Mouse (Mus musculus) olfactory bulb, adult 2 months (tissue): ENCODE measurements around the gene Gm9844. TPM values are rescaled to one million over a fixed set of nuclear protein-coding genes. Genes with fewer than 3 reads are reported as not detected.
"Not testable (repeated sequence)": the region's sequence is repeated elsewhere in the genome, so short reads cannot be mapped to it uniquely, and the experiment has no call there.

ENCODE experiments used
- H3K27ac ChIP-seq: fragments of 200-500 bp; 2 replicates; pipeline ENCODE4 v1.5.1; 2012; ENCODE audit warnings: low read depth, low read length; ENCODE audit not compliant: insufficient read depth
- H3K4me1 ChIP-seq: fragments of 200-500 bp; 2 replicates; pipeline ENCODE4 v1.6.1; 2012; ENCODE audit warnings: low read length; ENCODE audit not compliant: control insufficient read depth, insufficient read depth
- H3K4me3 ChIP-seq: fragments of 200-500 bp; 2 replicates; pipeline ENCODE4 v1.5.1; 2012; ENCODE audit warnings: mild to moderate bottlenecking, low read depth, low read length, moderate library complexity; ENCODE audit not compliant: insufficient read depth
- CTCF ChIP-seq: fragments of 200-500 bp; IDR thresholded peaks from 2 replicates; pipeline ENCODE4 v1.5.1; 2012; ENCODE audit warnings: low read depth, mild to moderate bottlenecking, low read length, moderate library complexity; ENCODE audit not compliant: insufficient read depth
- POLR2A ChIP-seq: fragments of 200-500 bp; IDR thresholded peaks from 2 replicates; pipeline ENCODE4 v1.6.1; 2012; ENCODE audit warnings: mild to moderate bottlenecking, low read depth, low read length, moderate library complexity; ENCODE audit not compliant: insufficient read depth
- whole genome bisulfite sequencing: fragments of 180-500 bp; shearing (Covaris S2); methylation state at CpG from one replicate; pipeline ENCODE4 v1.1.7; 2018; 5-methylcytosine and 5-hydroxymethylcytosine counted together
- polyA plus RNA-seq: library from polyadenylated mRNA; stranded (reverse); fragments of >200 nt; gene quantifications from 2 replicates; pipeline ENCODE4 v1.2.4, GENCODE M21; 2012; ENCODE audit warnings: low replicate concordance; ENCODE audit not compliant: missing spikeins, insufficient read depth, insufficient read length

Gm9844 gene
- polyA plus RNA-seq, 1 experiment: not detected

DNA sequence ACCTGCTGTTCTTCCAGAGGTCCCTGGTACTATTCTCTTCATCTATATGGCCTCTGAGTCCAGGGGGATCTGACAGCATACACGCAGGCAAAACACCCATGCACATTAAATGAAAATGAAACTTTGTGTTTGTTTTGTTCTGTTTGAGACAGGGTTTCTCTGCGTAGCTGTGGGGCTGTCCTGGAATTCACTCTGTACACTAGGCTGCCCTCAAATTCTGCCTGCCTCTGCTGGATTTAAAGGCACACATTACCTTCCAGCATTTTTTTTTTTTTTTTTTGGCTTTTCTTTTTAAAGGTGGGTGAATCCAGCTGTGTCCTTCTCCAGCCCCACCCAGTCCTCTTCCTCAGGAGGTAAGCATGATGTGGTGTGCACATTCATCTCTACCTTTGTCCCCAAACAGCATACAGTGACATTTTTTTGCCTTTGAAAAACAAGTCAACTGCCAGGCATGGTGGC lies 30.1 kb downstream of the Gm9844 start:
- TF ChIP-seq POLR2A (no peak), CTCF (no peak)
- Histone ChIP-seq H3K4me1 (no peaks in the 10 kb centered on the region), H3K27ac (no peak overlapping the region), H3K4me3 (no peak overlapping the region)
- WGBS: 74% methylated on average over 2 of the region's 2 CpGs

DNA sequence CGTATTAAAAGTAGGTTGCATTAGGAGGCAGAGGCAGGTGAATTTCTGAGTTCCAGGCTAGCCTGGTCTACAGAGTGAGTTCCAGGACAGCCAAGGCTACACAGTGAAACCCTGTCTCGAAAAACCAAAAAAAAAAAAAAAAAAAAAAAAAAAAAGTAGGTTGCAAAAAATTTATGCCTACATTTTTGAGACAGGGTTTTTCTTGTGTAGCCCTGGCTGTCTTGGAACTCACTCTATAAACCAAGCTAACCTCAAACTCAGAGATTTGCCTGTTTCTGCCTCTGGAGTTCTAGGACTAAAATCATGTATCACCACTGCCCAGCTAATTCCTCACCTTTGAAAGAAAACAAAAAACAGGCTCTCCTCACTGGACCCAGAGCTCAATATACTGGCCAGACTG lies 33.7 kb downstream of the Gm9844 start:
- not testable (repeated sequence) for H3K4me3 ChIP-seq, H3K4me1 ChIP-seq, H3K27ac ChIP-seq
- WGBS: 83% methylated on average over 2 of the region's 2 CpGs

DNA sequence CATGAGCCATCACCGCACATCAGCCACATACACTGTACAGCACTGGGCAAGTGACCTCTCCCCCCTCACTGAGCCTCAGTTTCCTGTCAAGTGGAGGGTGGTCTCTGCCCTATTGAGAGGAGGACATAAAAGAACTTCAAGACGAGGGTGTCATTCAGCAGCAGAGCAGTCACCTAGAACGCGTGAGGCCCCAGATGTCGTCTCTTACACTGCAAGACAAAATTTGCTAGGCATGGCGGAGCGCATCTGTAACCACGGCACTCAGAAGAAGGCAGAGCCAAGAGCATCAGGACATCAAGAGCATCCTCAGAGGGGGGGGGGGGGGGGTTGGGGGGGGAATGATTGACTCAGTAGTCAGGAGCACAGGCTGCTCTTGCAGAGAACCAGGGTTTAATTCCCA lies 34.3 kb downstream of the Gm9844 start:
- Histone ChIP-seq H3K4me3 (no peak overlapping the region), H3K27ac (no peak overlapping the region), H3K4me1 (no peaks in the 10 kb centered on the region)
- TF ChIP-seq POLR2A (no peak), CTCF (no peak)
- 84% methylated on average over 8 of the region's 8 CpGs for WGBS

DNA sequence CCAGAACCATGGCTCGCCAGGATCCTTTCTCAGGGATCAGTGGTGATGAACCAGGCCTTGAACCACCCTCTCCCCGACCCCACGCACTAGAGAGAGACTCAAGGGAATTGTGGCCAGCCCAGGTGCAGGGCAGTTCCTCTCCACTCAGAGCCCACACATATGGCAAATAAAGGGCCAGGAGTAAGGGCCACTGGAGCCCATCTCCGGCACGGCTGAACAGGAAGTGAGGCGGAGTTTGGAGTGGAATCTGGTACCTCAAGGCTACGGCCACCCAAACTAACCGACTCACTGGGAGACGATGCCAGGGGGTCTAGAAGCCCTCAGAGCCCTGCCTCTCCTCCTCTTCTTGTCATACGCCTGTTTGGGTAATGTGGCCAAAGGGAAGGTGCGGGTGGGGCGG lies 35.2 kb downstream of the Gm9844 start, which contains the start of gene Cd79a:
Gene Cd79a, plus strand, starts transcription at position 158 of the 400 bp plus-strand sequence.
- no peak for TF ChIP-seq POLR2A
- no peak for TF ChIP-seq CTCF
- 88% methylated on average over 12 of the region's 12 CpGs for WGBS
- H3K27ac ChIP-seq: no peak within 1 kb of the TSS
- H3K4me3 ChIP-seq: no peak within 1 kb of the TSS
- H3K4me1 ChIP-seq: no peaks in the 10 kb centered on the region

DNA sequence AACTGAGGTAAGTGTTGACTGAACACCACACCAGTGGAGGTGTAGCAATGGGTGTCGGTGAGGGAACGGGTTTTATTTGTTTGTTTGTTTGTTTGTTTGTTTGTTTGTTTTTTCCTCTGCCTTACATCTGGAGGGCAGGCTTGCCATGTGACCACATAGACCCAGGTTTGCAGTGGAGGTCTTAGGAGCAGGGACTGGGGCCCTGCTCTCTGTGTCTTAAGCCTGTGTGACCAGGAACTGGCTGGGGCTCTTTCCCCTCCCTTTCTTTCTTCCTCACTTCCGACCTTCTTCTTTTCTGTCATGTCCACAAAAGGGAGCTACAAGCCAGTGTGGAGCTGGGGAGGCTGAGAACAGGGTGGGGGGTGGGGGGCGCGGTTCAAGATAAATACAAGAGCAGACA lies 35.9 kb downstream of the Gm9844 start:
- WGBS: 77% methylated on average over 5 of the region's 5 CpGs
- Histone ChIP-seq H3K4me1 (peaks cover 2% of the 10 kb centered on the region; the same call in 1 of the 2 replicates), H3K27ac (no peak overlapping the region), H3K4me3 (no peak overlapping the region)
- no peak for TF ChIP-seq CTCF
- TF ChIP-seq POLR2A: no peak

DNA sequence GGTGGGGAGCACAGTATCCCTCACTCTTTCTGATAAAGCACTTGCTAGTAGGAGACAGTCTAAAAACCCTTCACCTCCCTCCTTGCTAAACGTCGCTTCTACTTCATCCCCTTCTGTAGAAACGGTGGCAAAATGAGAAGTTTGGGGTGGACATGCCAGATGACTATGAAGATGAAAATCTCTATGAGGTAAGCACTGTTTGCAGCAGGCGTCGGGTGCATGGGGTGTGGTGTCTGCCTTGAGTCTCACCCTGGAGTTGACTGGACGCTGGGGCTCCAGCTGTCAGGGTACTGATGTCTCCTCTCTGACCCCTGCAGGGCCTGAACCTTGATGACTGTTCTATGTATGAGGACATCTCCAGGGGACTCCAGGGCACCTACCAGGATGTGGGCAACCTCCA lies 39.1 kb downstream of the Gm9844 start:
- 83% methylated on average over 6 of the region's 6 CpGs for WGBS
- H3K4me1 ChIP-seq: peaks cover 10% of the 10 kb centered on the region
- TF ChIP-seq POLR2A: no peak
- TF ChIP-seq CTCF: no peak

DNA sequence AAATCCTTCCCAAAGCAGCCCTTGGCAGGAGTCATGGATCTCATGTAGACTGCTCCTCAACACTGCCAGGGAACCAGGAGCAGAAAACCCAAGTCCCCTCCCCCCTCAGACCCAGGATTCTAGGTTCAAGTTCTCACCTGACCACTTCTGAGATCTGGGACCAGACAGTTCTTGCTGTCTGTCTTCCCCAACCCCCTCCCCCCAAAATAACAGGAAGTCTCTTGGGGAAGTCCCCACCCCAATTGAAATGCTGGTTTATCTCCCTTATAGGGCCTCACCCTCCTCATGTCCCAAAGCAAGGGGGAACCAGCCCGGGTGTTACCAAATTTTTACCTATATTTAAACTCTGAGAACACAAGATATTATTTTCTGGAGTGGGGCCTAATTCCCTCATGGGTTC lies 39.8 kb downstream of the Gm9844 start:
- 51% methylated on average over 1 of the region's 1 CpGs for WGBS
- TF ChIP-seq CTCF (no peak), POLR2A (no peak)
- Histone ChIP-seq H3K4me3 (no peak overlapping the region), H3K27ac (peak overlapping the region; percentile 12; the same call in 1 of the 2 replicates), H3K4me1 (peaks cover 14% of the 10 kb centered on the region)

More for the DNA sequence above, 39.1 kb downstream of the Gm9844 start:
- Histone ChIP-seq H3K27ac (no peak overlapping the region), H3K4me3 (no peak overlapping the region)

DNA sequence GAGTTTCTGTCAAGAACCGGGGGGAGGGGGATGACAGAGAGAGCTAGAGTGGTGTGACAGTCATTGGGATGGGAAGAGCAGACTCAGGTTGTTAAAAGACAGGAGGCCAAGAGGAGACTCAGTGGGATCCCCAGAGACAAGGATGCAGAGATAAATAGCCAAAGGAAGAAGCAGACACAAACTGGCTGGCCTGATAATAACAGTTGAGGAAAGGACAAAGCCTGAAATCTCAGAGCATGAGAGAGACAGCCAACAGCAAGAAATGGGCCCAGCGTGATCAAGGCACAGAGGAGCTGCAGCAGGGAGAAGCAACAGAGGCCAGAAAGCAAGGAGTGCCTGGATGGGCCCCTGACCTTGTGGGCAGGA lies 40.2 kb downstream of the Gm9844 start:
- peak overlapping the region; percentile 12; the same call in 1 of the 2 replicates for H3K27ac ChIP-seq
- no peak for TF ChIP-seq CTCF
- no peak for TF ChIP-seq POLR2A
- H3K4me3 ChIP-seq: peak overlapping the region; percentile 71; the same call in 1 of the 2 replicates
- peaks cover 18% of the 10 kb centered on the region for H3K4me1 ChIP-seq
- 65% methylated on average over 2 of the region's 2 CpGs for WGBS

DNA sequence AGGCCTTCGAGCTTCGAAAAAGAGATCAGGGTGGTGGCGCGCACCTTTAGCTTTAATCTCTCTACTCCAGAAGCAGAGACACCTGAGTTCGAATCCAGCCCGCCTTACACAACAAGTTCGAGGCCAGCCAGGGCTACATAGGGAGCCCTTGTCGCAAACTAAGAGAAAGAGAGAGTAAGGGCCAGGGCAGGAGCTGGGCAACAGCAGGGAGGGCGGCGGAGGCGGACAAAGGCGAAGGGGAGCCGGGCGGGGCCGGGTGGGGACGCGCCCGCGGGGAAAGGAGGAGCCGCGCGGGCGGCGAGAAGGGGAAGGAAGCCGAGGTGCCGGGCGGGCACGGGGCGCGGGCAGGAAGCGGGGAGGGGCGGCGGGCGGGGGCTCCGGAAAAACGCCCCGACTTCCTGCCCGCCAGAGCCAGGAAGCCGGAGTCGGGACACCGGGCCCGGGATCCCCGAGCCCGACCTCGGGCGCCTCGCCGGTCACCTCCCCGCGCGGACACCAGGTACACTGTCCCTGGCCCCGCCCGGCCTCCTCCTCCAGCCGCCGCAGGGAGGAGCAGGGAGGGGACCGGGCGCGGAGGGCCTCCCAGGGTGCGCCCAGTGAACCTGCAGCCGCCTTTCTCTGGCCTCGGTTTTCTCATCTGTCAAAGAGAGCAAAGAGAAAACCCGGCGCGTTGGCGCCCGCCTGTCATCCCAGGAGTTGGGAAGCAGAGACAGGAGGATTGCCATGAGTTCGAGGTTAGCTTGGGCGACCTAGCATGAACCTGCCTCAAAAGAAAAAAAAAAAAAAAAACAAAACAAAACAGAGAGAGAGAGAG lies 40.8 kb downstream of the Gm9844 start, which contains the start of gene Arhgef1:
Gene Arhgef1, plus strand, starts transcription at position 283 of the 814 bp plus-strand sequence.
- no peak for TF ChIP-seq CTCF
- H3K4me1 ChIP-seq: peaks cover 24% of the 10 kb centered on the region
- 8% methylated on average over 64 of the region's 68 CpGs for WGBS
- H3K4me3 ChIP-seq: peak within 1 kb of the TSS; percentile 71
- H3K27ac ChIP-seq: peak within 1 kb of the TSS; percentile 12; the same call in 1 of the 2 replicates
